Mouse (Mus musculus): ENCODE data around the gene Acrbp. TPM values are rescaled to one million over a fixed set of nuclear protein-coding genes. Genes with fewer than 3 reads are reported as not detected.

Acrbp gene
- polyA plus RNA-seq, 1 experiment from 2014 or later: 13.4 TPM

GRCm38 (mm10) chr6:125031604-125032003 is 17.9 kb upstream of the Acrbp start:
- H3K27ac ChIP-seq (ENCODE audit: low read depth): no peak overlapping the region
- H3K4me1 ChIP-seq (replicated peaks; ENCODE audit: control insufficient read depth, insufficient read depth, low read length): no peaks in the 10 kb centered on the region
- ATAC-seq (replicated peaks; ENCODE audit: low FRiP score, low TSS enrichment, low read depth) (no peak), DNase-seq (ENCODE audit: low spot score) (no peak)
- no peak overlapping the region for H3K4me3 ChIP-seq (ENCODE audit: low read depth, low read length)
- H3K9ac ChIP-seq (ENCODE audit: low read length): no peak overlapping the region
- WGBS: 90% methylated on average over 16 of the region's 16 CpGs
- peaks cover 80% of the 10 kb centered on the region for H3K36me3 ChIP-seq (ENCODE audit: control insufficient read depth, insufficient read depth, low read length)
- H3K27me3 ChIP-seq (replicated peaks; ENCODE audit: control insufficient read depth, insufficient read depth, low read length): no peaks in the 10 kb centered on the region
- H3K4me2 ChIP-seq (ENCODE audit: low read length): no peak overlapping the region
- no peaks in the 10 kb centered on the region for H3K9me3 ChIP-seq (ENCODE audit: control insufficient read depth, low read length)

- Histone ChIP-seq H3K27me3 (replicated peaks; ENCODE audit: control insufficient read depth, insufficient read depth, low read length) (no peaks in the 10 kb centered on the region), H3K9me3 (ENCODE audit: control insufficient read depth, low read length) (no peaks in the 10 kb centered on the region), H3K27ac (ENCODE audit: low read depth) (peak overlapping the region; percentile 80), H3K4me2 (ENCODE audit: low read length) (peak overlapping the region; percentile 86), H3K4me1 (replicated peaks; ENCODE audit: control insufficient read depth, insufficient read depth, low read length) (peaks cover 14% of the 10 kb centered on the region; the same call in 1 of the 2 replicates), H3K36me3 (ENCODE audit: control insufficient read depth, insufficient read depth, low read length) (peaks cover 49% of the 10 kb centered on the region), H3K9ac (ENCODE audit: low read length) (peak overlapping the region; percentile 31), H3K4me3 (ENCODE audit: low read depth, low read length) (0 out of 2 replicates have a peak overlapping the region, but pooled peaks have one; percentile 66)
- no peak for DNase-seq (ENCODE audit: low spot score)
- 97% methylated on average over 4 of the region's 4 CpGs for WGBS
- no peak for ATAC-seq (replicated peaks; ENCODE audit: low FRiP score, low TSS enrichment, low read depth)
Measured at GRCm38 (mm10) chr6:125038666-125039065, 10.8 kb upstream of the Acrbp start.

- H3K9ac ChIP-seq (ENCODE audit: low read length): peak overlapping the region; percentile 31
- peaks cover 14% of the 10 kb centered on the region; the same call in 1 of the 2 replicates for H3K4me1 ChIP-seq (replicated peaks; ENCODE audit: control insufficient read depth, insufficient read depth, low read length)
- ATAC-seq (replicated peaks; ENCODE audit: low FRiP score, low TSS enrichment, low read depth) (0 out of 2 replicates have a peak, but pooled peaks have one; percentile 6), DNase-seq (ENCODE audit: low spot score) (no peak)
- H3K36me3 ChIP-seq (ENCODE audit: control insufficient read depth, insufficient read depth, low read length): peaks cover 49% of the 10 kb centered on the region
- 5% methylated on average over 8 of the region's 8 CpGs for WGBS
- no peaks in the 10 kb centered on the region for H3K27me3 ChIP-seq (replicated peaks; ENCODE audit: control insufficient read depth, insufficient read depth, low read length)
- H3K27ac ChIP-seq (ENCODE audit: low read depth): peak overlapping the region; percentile 80
- H3K4me3 ChIP-seq (ENCODE audit: low read depth, low read length): peak overlapping the region; percentile 66
- H3K9me3 ChIP-seq (ENCODE audit: control insufficient read depth, low read length): no peaks in the 10 kb centered on the region
- H3K4me2 ChIP-seq (ENCODE audit: low read length): peak overlapping the region; percentile 86
Measured at GRCm38 (mm10) chr6:125039131-125039530, 10.4 kb upstream of the Acrbp start.

- Histone ChIP-seq H3K36me3 (ENCODE audit: control insufficient read depth, insufficient read depth, low read length) (peaks cover 49% of the 10 kb centered on the region), H3K4me2 (ENCODE audit: low read length) (peak within 1 kb of the TSS; percentile 86), H3K27ac (ENCODE audit: low read depth) (peak within 1 kb of the TSS; percentile 80), H3K9ac (ENCODE audit: low read length) (peak within 1 kb of the TSS; percentile 73), H3K4me1 (replicated peaks; ENCODE audit: control insufficient read depth, insufficient read depth, low read length) (peaks cover 14% of the 10 kb centered on the region; the same call in 1 of the 2 replicates), H3K27me3 (replicated peaks; ENCODE audit: control insufficient read depth, insufficient read depth, low read length) (no peaks in the 10 kb centered on the region), H3K9me3 (ENCODE audit: control insufficient read depth, low read length) (no peaks in the 10 kb centered on the region), H3K4me3 (ENCODE audit: low read depth, low read length) (peak within 1 kb of the TSS; percentile 66)
- under 1% methylated on average over 26 of the region's 26 CpGs for WGBS
- ATAC-seq (replicated peaks; ENCODE audit: low FRiP score, low TSS enrichment, low read depth) (peak; percentile 97), DNase-seq (ENCODE audit: low spot score) (peak; percentile 89)
Measured at GRCm38 (mm10) chr6:125039533-125040153, 9.8 kb upstream of the Acrbp start, which contains the start of gene Ing4. Ing4 (plus strand) TSS chr6:125039760.

- peak overlapping the region; percentile 86 for H3K4me2 ChIP-seq (ENCODE audit: low read length)
- no peak for DNase-seq (ENCODE audit: low spot score)
- peaks cover 14% of the 10 kb centered on the region; the same call in 1 of the 2 replicates for H3K4me1 ChIP-seq (replicated peaks; ENCODE audit: control insufficient read depth, insufficient read depth, low read length)
- H3K36me3 ChIP-seq (ENCODE audit: control insufficient read depth, insufficient read depth, low read length): peaks cover 48% of the 10 kb centered on the region
- peak overlapping the region; percentile 73 for H3K9ac ChIP-seq (ENCODE audit: low read length)
- no peak for ATAC-seq (replicated peaks; ENCODE audit: low FRiP score, low TSS enrichment, low read depth)
- no peaks in the 10 kb centered on the region for H3K27me3 ChIP-seq (replicated peaks; ENCODE audit: control insufficient read depth, insufficient read depth, low read length)
- 15% methylated on average over 7 of the region's 7 CpGs for WGBS
- H3K4me3 ChIP-seq (ENCODE audit: low read depth, low read length): peak overlapping the region; percentile 66
- peak overlapping the region; percentile 66 for H3K27ac ChIP-seq (ENCODE audit: low read depth)
- no peaks in the 10 kb centered on the region for H3K9me3 ChIP-seq (ENCODE audit: control insufficient read depth, low read length)
Measured at GRCm38 (mm10) chr6:125040221-125040620, 9.3 kb upstream of the Acrbp start.

- no peak overlapping the region for H3K4me3 ChIP-seq (ENCODE audit: low read depth, low read length)
- 88% methylated on average over 7 of the region's 7 CpGs for WGBS
- H3K4me2 ChIP-seq (ENCODE audit: low read length): 0 out of 2 replicates have a peak overlapping the region, but pooled peaks have one; percentile 86
Measured at GRCm38 (mm10) chr6:125041047-125041446, 8.4 kb upstream of the Acrbp start.

GRCm38 (mm10) chr6:125042081-125042480 is 7.4 kb upstream of the Acrbp start:
- 90% methylated on average over 7 of the region's 7 CpGs for WGBS
- ATAC-seq (replicated peaks; ENCODE audit: low FRiP score, low TSS enrichment, low read depth): no peak
- Histone ChIP-seq H3K4me1 (replicated peaks; ENCODE audit: control insufficient read depth, insufficient read depth, low read length) (peaks cover 14% of the 10 kb centered on the region; the same call in 1 of the 2 replicates), H3K27me3 (replicated peaks; ENCODE audit: control insufficient read depth, insufficient read depth, low read length) (no peaks in the 10 kb centered on the region), H3K4me2 (ENCODE audit: low read length) (no peak overlapping the region), H3K36me3 (ENCODE audit: control insufficient read depth, insufficient read depth, low read length) (peaks cover 45% of the 10 kb centered on the region), H3K9me3 (ENCODE audit: control insufficient read depth, low read length) (no peaks in the 10 kb centered on the region), H3K27ac (ENCODE audit: low read depth) (no peak overlapping the region), H3K9ac (ENCODE audit: low read length) (no peak overlapping the region), H3K4me3 (ENCODE audit: low read depth, low read length) (no peak overlapping the region)
- DNase-seq (ENCODE audit: low spot score): no peak

More at GRCm38 (mm10) chr6:125041047-125041446, 8.4 kb upstream of the Acrbp start:
- no peaks in the 10 kb centered on the region for H3K9me3 ChIP-seq (ENCODE audit: control insufficient read depth, low read length)
- ATAC-seq (replicated peaks; ENCODE audit: low FRiP score, low TSS enrichment, low read depth): no peak
- H3K27me3 ChIP-seq (replicated peaks; ENCODE audit: control insufficient read depth, insufficient read depth, low read length): no peaks in the 10 kb centered on the region
- H3K4me1 ChIP-seq (replicated peaks; ENCODE audit: control insufficient read depth, insufficient read depth, low read length): peaks cover 14% of the 10 kb centered on the region; the same call in 1 of the 2 replicates
- H3K27ac ChIP-seq (ENCODE audit: low read depth): no peak overlapping the region
- no peak overlapping the region for H3K9ac ChIP-seq (ENCODE audit: low read length)
- DNase-seq (ENCODE audit: low spot score): no peak
- H3K36me3 ChIP-seq (ENCODE audit: control insufficient read depth, insufficient read depth, low read length): peaks cover 47% of the 10 kb centered on the region

GRCm38 (mm10) chr6:125046691-125047090 is 2.8 kb upstream of the Acrbp start:
- ATAC-seq (replicated peaks; ENCODE audit: low FRiP score, low TSS enrichment, low read depth): no peak; the same call in 1 of the 2 replicates
- no peaks in the 10 kb centered on the region for H3K9me3 ChIP-seq (ENCODE audit: control insufficient read depth, low read length)
- H3K36me3 ChIP-seq (ENCODE audit: control insufficient read depth, insufficient read depth, low read length): peaks cover 71% of the 10 kb centered on the region
- H3K27me3 ChIP-seq (replicated peaks; ENCODE audit: control insufficient read depth, insufficient read depth, low read length): no peaks in the 10 kb centered on the region
- H3K4me1 ChIP-seq (replicated peaks; ENCODE audit: control insufficient read depth, insufficient read depth, low read length): no peaks in the 10 kb centered on the region
- no peak overlapping the region for H3K4me2 ChIP-seq (ENCODE audit: low read length)
- no peak overlapping the region for H3K4me3 ChIP-seq (ENCODE audit: low read depth, low read length)
- H3K9ac ChIP-seq (ENCODE audit: low read length): no peak overlapping the region
- DNase-seq (ENCODE audit: low spot score): peak; percentile 87
- H3K27ac ChIP-seq (ENCODE audit: low read depth): no peak overlapping the region
- 32% methylated on average over 5 of the region's 5 CpGs for WGBS
